Mouse (Mus musculus): ENCODE measurements around the gene Msi2.

The Msi2 gene

DNA sequence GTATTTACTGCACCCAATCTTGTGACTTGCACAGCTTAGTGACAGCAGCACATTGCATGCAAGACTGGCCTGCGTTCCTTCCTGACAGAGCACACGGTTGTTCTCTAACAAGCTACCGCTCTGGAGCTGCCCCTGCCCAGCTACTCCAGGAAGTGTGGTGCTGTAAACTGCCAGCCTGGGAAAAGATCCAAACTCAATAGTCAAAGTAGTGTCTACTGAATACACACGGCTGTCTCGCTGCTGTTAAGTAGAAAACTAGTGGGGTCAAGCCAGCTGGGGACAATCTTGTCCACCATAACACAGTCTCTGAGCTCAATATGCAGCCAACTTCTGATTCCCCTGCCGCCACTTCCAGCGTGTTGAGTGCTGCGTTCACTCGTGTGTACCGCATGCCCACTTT lies 325.6 kb downstream of the Msi2 start:
- DNase-seq = no peak

DNA sequence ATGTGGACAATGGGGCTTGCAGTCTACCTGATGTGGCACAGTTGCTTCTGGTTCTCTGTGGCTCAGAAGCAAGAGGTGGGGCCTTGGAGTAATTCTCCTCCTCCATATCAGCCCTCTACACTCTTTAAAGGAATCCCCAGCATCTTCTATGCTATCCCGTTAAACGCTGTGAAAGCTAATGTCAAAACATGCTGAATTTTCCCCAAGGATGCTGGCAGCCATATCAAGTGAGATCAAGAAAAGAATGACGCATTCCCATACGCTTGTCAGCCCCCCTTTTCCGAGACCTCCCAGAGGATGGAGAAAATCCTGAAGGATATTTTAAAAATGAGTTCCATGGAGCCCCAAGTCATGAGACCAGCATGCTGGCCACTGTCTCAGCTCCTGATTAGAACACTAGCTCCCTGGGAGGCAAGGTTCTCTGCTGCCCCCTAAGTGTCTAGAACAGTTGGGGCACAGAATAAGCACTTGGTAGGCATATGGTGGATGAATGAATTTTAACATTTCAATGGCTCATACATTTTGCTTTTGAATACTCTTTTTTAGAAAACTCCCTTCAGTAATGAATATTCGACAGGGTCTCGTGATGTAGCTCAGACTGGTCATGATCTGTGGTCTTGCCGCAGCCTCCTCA lies 327.0 kb downstream of the Msi2 start:
- DNase-seq = no peak

DNA sequence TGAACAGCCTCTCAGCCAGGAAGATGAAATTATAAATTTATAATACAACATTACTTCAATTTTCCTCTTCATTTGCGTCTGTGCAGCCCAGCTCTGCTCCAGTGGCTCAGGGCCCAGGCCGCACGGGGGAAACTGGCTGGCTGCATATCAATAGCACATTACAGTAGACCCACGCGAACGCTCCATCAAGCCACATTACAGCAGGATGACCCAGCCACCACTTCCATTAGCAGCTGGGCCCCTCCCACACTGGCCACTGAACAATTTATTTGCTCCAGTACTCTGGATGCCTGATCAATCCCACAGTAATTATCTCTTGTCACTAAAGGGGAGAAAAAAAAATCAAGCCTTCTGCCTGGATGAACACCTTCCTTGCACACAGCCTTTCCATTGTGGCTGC lies 328.8 kb downstream of the Msi2 start:
- no peak for DNase-seq

DNA sequence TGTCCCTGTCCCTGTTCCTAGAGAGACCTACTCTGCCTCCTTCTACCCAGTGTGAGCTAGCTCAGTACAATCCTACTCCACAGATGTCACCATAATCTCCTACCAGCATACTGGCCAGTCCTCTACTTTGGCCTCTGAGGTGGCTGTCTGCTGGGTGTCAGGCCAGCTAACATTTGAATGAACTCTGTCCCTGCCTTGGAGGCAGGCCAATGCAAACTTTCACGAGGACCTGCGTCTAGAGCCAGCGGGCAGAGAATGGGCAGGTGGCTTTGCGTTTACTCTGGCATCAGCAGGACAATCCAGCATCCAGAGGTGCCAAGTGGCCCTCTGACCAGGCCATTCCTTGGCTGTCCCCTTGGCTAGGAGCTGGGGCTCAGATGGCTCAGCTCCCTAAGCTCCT lies 331.4 kb downstream of the Msi2 start:
- no peak for DNase-seq

DNA sequence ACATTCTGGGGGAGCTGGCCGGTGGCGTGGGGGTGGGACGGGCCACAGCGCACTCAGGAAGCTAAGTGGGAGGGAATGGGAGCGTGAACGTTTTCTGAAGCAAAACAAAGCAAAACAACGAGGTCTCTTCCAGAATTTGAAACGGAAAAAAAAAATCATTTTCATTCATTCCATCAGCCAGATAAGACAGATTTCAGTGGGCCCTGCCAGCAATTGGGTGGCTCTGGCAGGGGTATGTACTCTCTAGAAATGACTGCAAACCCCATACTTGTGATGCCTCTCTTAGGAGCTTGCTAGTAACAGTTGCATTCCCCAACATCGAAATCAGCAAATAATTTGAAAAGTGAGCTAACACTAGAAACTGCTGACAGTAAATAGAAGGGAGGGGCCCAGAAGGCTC lies 335.9 kb downstream of the Msi2 start:
- no peak for DNase-seq

DNA sequence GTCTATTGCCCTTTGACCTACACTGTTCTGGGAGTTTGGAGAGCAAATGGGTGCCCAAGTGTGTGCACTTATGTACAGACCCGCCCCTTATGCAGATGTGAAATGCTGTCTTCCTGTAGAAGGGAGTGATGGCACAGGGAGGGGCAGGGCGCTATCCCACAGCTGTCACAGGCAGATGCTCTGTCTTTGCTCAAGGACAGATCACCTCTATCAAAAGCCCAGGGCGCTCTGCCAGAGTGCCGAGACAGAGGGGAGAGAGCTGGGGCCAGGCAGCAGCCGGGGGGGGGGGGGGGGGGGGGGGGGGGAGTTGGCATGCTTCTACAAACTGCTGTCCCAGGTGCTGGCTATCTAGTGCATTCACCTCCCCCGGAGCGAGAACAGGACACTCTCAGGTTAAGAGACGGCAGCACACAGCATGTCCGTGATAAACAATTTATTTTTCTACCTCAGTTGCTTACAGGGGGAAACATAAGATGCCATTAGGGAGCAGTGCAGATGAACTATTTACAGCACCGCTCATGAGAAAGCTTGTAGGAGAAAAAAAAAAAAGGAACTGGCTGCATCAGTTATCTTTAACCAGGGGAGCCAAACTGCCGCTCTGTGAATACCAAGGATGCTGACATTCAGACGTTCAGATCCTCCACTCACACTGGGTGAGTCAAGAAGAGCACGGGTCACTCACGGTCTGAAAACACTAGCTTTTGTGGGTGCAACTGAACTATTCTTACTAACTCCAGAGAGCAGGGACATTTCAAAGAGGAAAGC lies 337.0 kb downstream of the Msi2 start:
- no peak for DNase-seq

DNA sequence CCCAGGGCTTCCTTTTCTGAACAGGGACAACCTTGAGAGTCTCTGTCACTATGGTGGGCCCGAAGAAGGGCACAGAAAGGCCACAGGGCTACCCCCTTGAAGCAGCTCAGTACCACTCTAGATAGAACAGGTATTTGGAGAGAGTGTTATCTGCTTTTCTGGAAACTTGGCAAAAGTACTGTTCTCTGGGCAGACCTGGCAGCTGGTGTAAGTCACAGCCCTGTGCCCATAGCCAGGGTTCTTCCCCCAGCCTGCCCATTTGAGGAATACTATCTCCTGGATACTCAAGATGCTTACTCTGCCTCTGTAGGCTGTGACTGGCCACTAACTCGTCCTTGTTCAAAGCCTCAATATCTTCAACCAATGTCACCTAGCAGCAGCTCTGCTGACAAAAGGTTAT lies 338.7 kb downstream of the Msi2 start:
- no peak for DNase-seq

DNA sequence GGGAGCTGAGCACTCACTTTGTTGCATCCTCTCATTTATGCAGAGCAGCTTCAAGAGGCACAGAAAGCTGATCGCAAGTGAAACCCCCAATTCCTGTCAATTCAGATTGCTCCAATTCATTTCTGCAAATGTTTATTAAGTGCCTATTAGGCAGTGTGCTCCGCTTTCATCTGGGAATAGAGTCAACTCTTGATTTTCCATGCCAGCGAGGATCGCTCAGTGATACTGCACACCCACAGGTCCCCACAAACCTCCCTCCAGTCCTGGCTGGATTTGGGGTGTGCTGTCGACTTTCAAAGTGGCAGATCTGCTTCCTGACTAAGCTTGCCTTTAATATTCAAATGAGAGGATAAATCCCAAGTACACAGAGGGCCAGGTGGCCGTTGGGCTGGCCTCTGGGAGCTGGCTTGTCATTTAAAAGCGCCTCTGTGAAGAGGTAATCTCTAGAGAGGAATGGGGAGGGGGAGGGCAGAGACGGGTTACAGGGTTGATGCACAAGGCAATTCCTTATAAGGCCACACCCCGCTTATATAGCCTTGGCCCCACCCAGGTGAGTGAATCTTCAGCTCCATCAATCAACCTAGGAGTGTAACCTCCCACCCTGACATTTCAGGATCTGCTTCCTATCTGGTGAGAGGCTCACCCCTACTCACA lies 339.5 kb downstream of the Msi2 start:
- DNase-seq = no peak

DNA sequence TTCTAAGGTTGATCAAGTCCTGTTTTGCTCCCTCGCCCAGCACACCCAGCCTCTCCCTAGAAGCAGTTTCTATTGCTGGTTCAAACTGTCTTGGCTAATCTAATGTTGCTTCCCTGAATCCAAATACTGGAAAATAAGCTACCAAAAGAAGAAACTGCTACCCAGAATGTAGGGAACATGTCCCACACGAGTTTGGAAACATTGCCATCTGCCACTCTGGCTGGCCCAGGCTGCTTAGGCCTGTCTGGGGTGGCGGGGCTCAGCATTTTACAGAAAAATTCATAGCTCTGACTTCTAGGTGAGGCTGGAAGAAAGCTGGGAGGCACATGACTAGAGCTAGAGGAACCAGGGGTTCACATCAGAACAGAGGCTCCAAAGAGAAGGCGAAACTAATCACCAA lies 345.7 kb downstream of the Msi2 start:
- no peak for DNase-seq

DNA sequence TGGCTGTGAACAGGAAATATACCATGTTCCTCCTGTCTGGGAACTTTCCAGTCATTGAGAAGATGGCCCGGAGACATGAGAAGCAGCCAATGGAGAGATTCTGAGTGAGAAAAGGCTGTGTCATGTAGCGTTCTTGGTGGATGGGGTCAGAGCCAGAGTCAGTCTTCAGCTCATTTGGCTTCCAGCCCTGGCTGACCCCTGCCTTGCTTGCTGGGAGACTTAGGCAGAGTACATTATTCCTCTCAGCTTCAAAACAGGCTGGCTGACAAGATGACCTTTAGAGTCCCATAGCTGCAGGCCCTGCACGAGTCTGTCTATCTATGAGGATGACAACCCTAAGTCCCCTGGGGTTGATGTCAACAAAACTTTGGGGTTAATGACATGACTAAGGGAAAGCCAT lies 348.4 kb downstream of the Msi2 start:
- no peak for DNase-seq

DNA sequence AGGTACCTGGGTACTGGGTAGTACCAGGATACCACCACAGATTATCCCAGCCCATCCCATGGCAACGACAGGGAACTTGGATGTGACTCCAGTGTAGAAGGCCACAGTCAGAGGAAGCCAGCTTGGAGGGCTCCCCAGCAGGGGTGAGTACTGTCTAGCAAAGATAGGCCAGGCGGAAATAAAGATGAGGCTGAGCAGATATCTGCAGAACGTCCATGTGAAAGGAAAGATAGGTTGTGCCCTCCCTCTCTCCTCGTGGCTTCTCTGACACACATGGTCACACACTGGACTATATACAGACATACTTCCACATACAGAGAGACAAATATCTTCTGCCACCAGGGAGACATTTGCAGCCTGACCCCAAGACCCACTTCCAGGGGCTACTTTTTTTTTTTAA lies 350.8 kb downstream of the Msi2 start:
- DNase-seq = no peak

DNA sequence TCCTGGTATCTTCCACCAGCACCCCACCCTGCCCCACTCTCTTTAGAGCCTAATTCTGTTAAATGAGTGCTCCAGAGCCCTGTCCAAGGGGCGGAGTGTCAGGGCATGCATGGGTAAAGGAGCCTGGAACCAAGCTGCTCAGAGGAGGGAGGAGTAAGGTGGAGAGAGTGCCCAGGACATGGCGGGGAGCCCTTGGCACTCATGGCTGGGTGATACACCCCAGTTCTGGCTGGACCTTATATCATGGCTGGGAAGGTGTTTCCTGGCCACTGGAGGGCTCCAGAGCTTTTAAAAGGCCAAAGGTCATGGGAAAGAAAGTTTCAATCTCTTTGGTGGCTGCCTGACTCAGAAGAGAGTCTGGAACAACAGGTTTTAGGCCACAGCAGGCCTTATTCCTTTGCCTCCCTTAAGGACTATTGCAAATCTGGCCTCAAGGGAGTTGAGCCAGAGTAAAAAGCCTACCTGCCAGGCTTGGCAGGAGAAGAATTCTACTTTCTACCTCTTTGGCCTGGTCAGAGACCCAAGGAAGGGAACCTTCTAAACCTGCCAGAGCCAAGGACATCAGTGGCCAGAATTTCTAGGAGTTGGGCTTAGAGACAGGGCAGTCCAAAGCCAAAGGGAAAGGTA lies 352.3 kb downstream of the Msi2 start:
- no peak for DNase-seq

DNA sequence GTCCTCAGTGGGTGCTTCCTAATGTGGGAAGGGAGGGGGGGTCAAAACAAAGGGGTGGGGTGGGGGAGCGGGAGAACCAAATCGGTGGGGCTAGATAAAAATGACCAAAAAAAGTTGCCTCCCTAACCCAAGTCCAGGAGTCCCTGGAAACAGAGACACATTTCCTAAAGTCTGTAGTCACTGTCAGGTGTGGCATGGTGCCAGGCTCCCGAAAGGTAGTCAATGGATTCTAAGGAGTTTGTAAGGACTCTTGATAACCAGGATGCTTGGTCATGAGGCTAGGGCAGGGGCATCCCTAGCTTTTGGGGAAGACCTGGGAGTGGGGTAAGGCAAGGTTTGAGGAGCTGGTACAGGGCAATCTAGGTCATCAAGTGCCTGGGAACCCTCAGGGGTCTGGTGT lies 354.1 kb downstream of the Msi2 start:
- no peak for DNase-seq

DNA sequence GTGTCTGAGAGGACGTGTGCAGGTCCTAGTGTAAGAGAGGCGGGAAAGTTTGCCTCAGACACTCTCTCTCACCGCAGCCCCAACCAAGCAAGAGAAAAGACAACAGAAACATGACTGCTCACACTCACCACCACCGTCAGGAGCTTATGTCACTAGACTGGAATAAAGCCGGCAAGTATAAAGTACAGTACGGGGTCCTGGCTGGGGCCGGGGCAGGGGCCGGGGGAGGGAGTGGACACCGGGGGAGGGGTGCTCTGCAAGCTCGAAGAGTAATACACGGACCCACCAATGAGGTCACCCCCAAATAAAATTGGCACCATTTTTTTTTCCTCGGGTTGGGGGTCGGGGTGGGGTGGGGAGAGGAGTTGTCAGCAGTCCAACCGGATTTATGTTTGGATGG lies 354.8 kb downstream of the Msi2 start:
- DNase-seq = no peak

DNA sequence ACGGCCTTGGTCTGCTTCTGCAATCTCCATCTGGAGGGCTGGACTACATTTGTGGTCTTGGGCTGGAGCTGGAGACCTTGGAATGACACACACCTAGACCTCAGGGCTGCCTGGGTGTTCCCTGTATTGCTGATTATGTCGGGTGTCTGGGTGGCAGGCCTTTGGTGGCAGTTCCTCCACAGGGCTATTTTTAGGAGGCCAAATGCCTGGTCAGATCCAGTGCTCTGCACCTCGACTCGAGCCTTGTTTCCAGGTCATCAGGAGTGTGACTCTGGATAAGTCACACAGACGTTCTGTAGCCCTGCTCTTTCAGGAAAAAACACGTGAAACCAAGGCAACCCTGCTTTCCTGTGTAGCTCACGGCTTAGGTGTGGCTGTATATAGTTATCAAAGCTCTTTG lies 358.6 kb downstream of the Msi2 start:
- DNase-seq = no peak

DNA sequence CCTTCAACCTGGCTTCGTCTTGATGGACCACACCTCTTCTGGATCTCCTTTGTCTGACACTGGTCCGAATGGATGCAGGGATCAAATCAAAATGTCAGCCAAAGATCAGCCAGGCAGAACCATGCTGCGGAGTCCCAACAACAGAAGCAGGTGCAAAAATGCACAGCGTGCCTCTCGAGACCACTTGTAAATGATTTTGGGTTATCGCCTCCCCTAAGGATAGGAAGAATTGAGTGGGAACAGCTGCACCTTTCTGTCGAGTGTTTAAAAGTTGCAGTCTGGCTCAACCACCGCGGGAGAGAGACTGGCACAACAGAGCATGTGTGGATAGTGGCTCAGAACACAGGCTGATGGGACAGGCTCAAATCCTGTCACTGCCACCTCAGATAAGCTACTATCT lies 361.0 kb downstream of the Msi2 start:
- no peak for DNase-seq

DNA sequence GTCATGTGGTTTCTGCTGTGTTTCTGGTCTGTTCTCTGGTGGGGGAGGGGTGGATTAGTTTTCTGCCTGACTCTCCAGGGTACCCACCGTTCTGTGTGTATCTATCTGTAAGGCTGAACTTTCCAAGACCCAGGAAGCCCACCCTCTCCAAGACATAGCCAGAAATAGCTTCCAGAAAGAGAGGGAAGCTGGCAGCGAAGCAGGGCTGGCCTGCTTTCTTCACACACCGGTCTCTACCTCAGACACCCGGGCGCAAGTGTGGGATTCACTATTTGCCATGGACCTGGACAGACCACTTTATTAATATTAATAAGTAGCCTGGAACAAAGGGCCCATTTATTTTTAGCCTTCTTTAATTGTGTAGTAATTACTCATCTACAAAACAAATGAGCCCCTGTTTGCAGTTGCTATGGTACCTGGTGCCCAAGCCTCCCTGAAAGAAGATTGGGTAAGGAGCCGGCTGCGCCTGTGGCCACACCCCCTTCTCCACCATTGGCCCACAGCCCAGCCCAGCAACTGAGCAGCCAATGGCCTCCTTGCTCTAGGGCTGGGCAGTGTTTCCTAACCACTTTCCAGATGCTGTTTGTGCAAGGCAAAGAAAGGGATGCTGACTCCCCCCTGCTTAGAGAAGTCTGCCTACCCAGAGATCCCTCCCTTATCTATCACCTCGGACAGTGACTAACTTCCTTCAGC lies 361.6 kb downstream of the Msi2 start:
- DNase-seq = peak; percentile 19

DNA sequence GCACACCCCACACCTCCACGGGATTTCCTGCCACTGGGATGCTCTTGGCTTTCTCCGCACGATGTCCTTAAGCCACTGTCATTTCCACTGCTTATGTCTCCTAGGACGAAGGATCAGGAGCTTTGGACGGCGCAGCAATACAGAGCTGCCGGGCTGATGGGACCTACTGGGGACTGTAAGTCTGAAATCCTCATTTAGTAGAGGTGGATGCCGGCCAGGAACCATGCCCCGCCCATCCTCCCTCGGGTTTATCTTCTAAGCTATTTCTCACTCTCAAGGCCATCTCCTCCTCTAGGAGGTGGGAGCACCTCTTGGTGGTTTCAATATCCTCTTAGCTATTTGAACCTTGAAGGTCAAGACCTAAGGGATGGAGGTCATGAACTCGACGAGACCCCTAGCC lies 362.3 kb downstream of the Msi2 start:
- no peak for DNase-seq

DNA sequence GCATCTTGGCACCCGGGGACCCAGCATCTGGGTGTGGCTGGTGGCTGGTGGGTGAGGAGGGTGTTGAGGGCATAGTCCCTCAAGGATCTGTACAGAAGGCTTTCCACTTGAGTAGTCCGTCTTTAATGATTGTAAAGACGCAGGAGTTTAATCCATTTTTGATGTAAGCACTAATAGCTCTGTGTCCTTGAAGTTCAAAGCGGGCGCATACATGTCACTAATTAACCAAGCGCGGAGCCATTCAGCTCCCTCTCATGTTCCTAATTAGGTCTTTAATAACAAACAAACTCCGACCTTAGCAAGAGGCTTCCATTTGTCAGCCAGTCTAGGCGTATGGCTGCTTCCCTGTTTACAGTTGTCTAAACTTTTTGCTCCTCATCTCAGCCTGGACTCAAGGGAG lies 363.5 kb downstream of the Msi2 start:
- DNase-seq = no peak

DNA sequence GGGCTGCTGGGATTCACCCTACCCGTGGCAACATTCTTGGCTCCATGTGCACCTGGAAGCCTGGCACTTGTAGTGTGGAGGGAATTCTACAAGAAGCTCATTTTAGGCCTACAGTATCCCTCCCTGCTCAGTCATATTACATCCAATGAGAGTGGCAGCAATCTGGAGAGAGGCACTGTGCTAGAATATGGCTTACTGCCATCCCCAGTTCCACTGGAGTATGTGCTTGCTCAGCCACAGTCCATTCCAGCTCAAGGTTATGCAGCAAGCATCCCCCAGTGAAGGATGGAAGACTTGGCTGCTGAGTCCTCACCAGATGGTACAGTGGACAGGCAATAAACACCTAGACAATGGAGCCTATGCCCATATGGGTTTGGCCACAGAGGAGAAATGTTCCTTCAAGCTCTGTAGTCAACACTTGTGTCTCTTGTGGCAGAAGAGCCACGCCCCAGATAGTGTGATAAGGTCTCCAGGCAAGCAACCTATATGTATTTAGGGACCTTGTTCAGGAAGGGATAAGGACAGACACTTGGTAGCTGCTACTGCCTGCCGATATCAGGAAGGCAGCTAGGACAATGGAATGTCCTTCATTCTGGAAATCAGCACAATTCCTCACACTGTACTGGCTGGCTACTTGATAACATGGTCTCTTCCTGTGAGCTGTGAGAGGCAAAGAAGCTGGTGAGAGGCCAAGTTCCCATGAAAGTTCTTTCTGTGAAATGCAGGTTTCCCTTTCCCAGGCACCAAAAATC lies 366.4 kb downstream of the Msi2 start:
- no peak for DNase-seq

DNA sequence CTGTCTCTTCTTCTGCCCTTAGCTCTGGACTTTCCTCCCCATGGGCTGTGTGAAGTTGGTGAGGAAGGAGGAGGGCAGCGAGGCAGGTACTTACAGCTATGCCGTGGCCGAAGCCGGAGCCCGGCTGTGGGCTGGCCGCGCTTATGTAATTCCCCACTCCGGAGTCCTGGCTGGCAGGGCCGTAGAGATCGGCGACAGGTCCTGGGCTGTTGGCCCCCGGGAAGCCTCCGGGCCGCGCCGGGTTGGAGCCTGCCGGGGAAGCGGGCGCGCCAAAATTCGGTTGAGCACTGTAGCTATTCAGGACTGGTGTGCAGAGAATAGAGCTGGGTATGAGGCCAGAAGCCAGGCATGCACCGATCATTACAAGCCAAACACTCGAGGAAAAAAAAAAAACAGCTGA lies 369.6 kb downstream of the Msi2 start:
- DNase-seq = no peak

DNA sequence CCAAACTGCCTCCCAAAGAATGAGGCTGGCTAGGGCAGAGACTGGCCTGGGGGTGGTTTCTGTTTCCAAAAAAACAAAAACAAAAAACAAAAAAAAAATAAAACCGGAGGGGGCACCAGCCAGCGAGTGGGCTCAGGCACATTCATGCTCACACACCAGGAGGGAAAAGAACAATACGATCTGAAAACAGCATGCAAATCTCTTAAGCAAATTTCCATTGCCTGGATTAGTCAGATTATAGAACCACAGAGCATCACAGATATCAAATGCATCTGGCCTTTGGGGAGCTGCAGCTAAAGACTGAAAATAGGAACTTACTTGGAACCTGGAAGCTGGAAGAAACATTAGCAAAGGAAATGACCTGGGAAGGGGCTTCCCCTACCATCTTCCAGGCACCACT lies 370.3 kb downstream of the Msi2 start:
- no peak for DNase-seq

DNA sequence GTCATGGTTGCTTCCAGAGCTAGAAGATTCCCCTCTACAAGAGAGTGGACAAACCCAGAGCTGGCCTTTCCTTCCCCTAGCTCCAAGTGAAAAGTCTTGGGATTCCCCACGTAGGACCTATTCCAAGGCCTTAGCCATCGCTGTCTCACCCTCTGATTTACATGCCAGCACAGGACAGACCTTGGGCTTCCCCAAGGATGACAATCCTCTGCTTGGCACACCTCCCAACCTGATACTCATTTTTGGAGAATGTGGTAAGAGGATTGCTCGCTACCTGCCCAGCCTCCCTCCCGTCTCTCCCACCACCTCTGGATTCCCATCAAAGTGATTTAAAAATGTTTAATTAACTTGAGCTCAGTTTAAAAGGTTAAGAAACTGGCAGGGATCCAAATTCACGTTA lies 372.2 kb downstream of the Msi2 start:
- DNase-seq = no peak

Measured in thymus, postnatal 4 days (tissue).